Mouse (Mus musculus) gastrocnemius, adult 8-10 months (tissue): ENCODE data around the gene Myo5c. TPM values are rescaled to one million over a fixed set of nuclear protein-coding genes. Genes with fewer than 3 reads are reported as not detected.

ENCODE experiments used
- DNase-seq, 2 experiments: peaks; one replicate each; pipeline ENCODE4 v3.0.0; 2022; ENCODE audit warnings: low spot score in 2 of 2
- total RNA-seq, 4 experiments: library from RNA; stranded (reverse); gene quantifications; 2 replicates each; pipeline ENCODE4 v1.2.4; 2022

Myo5c gene
- total RNA-seq, 4 experiments from 2014 or later = 7.2 to 12.8 (median 8.8) TPM

DNA sequence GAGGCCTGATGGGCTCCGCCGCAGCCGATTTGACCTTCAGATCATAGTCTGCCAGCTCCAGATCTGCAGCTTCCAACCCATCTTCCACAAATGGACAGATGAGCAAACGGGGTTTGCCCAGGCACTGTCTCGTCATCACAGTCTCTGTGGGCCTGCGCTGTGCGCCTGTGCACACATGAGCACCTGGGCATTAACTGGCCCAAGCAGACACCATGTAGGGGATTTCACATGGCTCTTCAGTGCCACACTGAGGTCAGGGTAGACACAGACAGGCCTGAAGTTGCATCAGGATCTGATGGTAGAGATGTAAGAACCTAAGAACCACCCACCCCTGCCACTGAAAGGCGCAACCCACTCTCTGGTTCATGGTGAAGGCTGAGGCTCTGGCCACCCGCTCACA is 43.2 kb downstream of the Myo5c start:
- DNase-seq = no peak

DNA sequence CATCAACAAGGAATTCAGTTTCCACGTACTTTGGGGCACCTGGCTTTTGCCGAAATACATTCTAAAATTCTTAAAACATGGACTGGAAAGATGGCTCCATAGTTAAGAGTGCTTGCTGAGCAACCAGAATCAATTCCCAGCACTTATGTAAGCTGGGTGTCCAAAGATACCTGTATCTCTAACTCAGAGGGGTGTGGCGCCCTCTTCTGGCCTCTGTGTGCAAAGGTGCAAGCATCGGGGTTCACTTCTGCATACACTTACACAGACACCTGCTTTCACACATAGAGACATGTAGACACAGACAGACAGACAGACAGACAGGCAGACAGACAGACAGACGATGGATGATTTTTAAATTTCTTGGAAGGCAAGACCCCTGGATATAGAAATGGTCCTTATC is 49.0 kb downstream of the Myo5c start:
- DNase-seq = peak; percentile 34 to 64

DNA sequence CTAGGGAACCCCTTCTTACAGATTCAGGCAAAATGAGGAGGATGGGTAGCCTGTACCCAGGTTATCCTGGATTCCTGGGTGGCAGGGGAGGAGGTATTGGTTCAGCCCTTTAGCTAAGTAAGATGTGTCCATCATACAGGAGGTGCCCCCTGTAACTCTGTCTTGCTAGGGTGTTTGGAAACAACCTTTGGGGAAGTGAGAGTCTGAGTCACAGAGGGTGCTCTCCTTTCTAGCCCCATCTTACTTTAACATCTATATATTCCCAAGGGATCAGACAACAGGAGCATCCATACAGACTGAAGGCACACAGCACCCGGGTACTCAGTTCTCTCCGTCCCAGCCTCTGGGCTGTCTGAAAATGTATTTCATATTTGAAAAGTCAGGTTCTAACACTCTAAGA is 50.4 kb downstream of the Myo5c start:
- no peak for DNase-seq

DNA sequence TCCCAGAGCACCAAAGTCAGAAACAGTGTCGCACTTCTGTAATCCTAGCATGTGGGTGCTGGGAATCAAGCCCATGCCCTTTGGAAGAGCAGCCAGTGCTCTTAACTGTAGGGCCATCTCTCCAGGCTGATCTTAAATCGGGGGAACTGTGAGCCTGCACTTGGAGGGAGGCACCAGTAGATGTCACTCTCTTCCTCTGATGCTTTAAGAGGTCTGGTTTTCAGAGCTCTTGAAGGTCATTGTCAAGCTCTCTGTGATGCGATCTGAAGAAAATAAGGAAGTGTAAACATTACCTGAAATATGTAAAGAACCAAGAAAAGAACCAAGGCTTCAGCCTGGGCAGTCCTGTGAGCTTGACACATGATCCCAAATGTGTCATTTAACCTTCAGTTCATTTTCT is 51.0 kb downstream of the Myo5c start:
- DNase-seq = no peak

DNA sequence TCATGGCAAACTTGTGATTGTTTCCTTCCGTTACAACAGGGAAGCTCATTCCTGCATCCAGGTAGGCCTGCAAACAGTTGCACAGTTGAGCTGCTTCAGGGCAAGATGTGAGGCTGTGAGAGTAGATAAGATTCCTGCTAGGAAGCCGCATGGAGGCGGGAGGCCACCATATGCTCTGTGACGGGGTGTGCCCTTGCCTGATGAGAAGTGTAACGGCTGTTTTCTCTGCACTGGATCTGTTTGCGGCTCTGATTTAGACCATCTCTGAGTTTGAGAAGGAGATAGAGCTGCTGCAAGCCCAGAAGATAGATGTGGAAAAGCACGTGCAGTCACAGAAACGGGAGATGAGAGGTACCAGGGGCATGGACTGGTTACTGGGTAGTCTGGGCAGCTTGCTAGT is 51.8 kb downstream of the Myo5c start:
- DNase-seq = no peak

DNA sequence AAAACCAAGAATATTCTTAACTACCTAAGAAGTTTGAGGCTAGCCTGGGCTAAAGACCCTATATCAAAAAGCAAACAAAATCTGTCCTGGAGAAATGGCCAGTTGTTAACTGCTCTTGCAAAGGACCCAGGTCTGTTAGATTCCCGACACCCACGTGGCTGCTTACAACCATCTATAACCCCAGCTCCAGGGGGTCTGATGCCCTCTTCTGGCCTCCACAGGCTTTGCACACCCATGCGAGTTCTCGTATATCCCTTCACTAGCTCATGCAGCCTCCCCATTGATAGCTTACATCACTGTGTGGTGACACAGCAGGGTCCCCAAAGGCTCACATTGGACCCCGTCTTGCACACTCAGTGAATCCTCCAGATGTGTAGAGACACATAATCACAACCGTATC is 53.5 kb downstream of the Myo5c start:
- no peak for DNase-seq

DNA sequence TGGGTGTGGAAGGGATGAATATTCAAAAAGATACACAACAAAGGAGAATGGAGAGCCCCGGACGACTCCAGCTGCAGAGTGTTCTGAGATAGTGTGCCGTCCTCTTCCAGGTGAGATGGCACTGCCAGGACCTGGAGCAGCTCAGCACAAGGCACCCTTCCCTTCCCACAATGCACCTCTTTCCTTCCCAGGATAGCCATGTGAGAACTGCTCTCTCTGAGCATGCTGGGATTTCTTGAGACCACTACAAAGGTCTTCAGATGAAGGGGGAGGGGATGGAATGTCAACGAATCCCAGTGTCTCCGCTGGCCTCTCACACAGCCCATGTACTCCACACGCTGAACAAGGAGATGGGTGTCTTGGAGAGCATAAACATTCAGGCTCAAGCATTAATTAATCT is 55.8 kb downstream of the Myo5c start:
- DNase-seq = no peak

DNA sequence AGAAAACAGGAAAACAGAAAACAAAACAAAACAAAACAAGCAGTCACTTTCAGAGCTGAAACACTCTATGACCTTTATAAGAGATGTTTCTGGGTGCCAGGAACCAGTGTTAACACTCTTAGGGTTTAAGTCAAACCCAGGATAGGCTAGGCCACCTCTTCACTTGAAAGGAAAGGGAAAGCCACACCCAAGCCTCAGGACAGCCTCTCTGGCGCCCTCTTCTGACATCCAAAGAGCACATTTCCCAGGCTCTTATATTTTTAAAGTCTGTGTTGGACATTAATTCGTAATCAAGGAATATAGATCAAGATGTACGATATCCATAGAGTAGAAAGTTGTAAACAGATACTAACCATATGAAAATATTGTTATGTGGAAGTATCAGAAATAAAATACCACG is 57.7 kb downstream of the Myo5c start:
- DNase-seq = no peak

DNA sequence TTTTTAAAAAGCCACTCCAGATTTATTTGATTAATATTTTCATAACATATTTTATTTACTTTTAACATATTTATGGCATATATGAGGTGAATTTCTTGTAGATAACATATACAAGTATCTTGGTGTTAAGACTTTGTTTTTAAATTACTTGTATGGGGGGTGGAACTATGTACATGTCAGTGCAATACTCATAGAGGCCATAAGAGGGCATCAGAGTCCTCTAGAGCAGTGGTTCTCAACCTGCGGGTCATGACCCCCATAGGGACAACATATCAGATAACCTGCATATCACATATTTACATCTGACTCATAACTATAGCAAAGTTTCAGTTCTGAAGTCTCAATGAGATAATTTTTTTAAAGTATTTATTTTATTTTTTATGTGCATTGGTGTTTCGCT is 67.5 kb downstream of the Myo5c start:
- no peak for DNase-seq

DNA sequence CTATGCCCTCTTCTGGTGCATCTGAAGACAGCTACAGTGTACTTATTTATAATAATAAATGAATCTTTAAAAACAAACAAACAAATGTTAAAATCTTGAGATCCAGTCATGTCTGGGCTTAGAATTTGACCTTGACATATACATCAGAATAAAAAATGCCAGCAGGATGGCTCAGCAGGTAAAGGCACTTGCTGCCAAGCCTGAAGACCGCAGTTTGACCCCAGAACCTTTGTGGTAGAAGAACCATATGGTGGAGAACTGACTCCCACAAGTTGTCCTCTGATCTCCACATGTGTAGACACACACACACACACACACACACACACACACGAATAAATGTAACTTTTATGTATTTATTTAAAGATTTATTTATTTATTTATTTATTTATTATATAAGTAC is 71.2 kb downstream of the Myo5c start:
- no peak for DNase-seq

DNA sequence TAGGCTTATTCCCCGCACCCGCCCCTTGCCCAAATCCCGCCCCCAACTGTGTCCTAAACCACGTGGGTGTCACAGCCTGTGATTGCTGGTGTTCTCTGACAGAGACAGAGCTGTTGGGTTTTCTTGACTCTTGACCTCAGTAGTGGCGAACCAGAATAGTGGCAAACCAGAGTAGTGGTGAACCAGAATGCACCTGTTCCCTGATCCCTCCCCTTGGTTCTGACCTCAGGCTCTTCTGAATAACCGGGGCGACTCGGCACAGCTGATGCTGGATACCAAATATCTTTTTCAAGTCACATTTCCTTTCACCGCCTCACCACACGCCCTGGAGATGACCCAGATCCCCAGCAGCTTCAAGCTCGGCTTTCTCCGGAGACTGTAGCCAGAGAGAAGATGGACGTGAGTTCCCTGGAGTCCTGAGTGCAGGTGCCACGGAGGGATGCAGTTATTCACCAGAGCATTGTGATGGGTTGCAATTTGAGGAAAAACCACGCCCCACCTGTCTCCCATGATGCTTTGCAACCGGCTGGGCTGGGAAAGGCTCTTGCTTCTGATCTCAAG is 72.0 kb downstream of the Myo5c start:
- no peak for DNase-seq

DNA sequence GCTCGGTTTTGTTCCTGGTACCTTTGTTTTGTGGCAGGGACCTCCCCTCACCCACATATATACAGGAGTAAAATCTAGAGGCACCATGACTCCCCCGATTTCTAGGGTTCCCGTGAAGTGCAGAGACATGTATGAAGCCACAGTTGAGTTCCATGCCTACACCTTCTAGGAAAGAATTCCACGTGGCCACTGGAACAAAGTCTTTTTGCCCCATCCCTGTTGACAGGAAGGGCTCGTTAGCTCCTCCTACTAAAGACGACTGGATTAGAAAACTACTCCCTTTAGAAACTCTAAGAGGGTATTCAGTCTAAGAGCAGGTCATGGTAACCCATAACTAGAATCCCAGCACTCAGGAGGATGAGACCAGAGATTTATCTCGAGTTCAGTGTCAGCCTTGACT is 72.5 kb downstream of the Myo5c start:
- DNase-seq = no peak

DNA sequence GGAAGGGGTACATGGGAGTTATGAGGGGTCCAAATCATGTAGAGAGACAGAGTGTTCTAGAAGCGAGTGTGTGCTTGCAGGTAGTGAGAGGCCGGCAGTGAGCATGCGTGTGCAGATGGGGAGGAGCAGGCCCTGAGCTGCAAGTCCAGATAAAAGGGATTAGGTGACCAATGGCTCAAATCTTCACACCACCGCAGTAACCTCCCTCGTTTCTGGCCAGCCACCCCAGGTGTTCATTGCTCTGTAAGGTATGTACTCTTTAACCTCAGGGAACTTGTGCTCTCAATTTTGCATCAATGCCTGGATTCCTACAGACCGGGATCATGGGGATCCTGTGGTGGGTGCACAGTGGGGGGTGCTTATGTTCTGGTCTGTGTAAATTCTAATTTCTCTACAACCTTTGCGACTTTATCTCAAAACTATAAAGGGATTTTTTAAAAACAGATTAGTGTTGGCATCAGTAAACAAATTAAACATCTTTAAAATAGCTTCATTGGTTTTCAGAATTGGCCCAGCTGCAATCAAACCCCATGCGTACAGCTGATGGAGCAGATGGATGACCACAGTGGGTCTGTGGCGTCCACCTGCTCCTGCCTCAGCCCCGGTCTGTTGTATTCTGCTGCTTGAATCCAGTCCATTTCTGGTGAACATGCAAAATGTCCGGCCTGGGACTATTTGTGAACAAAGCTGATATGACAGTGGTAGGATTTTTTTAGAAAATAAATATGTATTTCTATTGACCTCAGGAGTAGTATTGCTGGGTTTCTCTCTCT is 74.5 kb downstream of the Myo5c start, which contains the start of gene Gnb5:
Gnb5 (plus strand) TSS at position 163 of the 773 bp plus-strand sequence.
- no peak for DNase-seq

DNA sequence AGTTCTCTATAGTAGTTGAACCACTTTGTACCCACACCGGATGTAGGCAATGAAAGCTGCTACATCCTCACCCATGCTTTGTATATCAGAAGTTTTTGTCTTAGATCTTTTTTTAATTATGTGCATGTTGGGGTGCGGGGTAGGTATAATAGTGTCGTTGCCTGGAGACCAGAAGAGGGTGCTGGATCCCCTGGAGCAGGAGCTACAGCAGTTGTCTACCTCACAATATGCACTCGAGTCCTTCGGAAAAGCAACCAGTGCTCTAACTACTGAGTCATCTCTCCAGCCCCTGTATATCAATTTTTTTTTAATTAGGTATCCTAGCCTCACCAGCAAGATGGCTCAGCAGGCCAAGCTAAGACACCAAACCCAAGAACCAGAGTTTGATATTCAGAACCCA is 75.2 kb downstream of the Myo5c start:
- no peak for DNase-seq

DNA sequence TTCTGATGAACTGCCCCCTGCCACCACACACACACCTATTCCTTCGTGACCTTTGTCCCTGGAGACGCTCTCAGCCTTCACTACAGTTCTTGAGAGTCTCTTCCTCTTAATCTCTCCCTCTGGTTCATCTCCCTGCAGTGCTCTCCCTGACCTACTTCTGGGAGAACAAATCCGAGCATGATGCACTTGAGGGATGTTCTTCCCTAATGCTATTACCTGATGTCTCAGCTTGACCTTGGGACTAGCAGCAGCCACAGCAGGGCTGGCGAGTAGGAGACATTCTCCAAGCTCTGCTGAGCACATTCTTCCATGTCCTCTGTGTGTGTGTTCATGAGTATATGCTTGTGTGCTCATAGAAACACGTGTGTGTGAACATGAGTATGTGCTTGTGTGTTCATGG is 76.8 kb downstream of the Myo5c start:
- DNase-seq = no peak

DNA sequence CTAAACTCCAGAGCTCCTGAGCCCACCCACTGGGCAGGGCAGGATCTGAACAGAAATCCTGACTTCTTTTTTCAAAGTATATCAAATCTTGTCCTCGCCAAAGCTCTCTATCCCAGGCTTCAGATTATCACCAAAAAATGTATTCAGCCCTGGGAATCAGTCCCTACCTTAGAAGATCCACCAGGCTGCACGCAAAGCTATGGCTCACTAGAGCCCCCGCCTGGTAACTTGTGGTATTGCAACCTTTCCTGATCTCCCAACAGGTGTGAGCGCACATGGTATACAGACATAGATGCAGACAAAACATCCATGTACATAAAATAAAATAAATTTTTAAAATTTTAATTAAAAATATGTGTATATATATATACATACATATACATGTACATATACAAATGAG is 80.2 kb downstream of the Myo5c start:
- peak; percentile 53 to 57 for DNase-seq

DNA sequence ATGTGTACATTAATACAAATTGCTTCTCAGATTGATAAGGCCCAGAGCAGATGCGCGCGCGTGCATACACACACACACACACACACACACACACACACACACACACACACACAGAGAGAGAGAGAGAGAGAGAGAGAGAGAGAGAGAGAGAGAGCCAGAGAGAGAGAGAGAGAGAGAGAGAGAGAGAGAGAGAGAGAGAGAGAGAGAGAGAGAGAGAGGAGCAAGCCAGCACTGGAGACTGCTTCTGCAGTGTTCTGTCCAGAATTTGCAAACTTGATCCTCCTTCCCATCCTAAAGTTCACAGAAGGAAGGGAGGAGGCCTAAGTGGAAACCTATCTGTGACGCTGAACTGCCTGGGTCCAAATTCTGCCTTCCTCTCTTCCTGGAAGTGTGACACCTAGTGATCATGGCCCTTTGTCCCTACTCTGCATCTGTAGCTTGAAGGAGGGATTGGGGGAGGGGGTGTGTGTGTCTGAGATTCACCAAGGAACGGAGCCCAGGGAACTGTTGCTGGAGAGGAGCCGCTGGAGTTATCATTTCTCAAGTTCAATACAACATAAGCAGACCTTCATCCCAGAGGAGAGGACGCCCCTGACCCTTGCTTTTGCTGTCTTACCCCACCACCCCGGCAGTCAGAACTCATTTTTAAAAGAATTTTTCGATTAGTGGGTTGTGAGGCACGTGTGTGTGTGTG is 81.5 kb downstream of the Myo5c start:
- DNase-seq = no peak

DNA sequence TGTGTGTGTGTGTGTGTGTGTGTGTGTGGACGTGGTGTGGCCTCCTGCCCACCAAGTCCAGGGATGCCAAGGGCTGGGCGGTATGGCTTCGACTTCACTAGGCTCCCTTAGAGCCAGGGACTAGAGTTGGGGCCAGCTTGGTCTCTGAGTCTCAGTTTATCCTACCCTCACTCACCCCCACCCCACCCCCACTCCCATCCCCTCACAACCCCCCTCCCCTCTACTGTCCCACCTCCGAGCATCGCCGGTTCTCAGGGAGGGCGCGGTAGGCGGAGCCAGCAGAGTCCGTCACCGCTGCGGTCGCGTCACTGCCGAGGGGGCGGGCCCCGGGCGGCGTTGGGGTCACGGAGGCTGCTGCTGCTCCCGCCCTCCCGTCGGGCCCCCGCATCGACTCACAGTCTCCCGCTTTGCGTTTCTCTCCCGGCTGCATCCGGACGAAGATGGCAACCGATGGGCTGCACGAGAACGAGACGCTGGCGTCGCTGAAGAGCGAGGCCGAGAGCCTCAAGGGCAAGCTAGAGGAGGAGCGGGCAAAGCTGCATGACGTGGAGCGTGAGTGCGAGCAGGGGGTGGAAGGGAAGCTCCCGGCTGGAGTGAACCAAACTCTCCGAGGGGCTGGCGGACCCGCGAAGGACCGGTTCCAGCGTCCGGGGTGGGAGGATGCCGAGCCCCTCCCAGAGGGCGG is 82.2 kb downstream of the Myo5c start:
- DNase-seq = peak; percentile 53 to 56

DNA sequence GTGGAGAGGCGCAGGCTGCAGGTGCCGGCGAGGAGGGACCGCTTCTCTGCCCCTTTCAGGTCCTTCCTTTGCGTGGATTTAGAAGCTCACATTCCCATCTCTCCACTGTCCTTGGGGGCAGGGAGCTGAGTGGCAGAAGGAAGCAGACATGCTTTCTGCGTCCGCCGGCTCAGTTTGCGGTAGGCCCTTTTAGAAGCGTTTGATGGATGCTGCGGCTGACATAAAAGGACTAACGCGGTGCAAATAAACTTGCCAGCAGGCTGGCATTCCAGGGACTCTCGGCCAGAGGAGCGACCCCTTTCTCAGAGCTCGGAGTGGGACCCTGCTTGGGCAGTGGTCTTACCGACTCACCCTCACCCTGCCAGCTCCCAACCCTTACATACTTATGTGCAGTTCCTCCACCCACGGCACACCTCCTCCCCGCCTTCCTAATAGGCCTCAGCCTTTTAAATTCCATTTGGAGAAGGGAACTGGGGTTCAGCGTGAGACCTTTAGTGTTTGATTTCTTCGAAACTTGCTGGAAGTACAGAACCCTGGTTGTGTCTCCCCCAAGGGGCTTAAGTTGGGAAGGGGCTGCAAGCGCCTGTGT is 82.8 kb downstream of the Myo5c start:
- no peak for DNase-seq

DNA sequence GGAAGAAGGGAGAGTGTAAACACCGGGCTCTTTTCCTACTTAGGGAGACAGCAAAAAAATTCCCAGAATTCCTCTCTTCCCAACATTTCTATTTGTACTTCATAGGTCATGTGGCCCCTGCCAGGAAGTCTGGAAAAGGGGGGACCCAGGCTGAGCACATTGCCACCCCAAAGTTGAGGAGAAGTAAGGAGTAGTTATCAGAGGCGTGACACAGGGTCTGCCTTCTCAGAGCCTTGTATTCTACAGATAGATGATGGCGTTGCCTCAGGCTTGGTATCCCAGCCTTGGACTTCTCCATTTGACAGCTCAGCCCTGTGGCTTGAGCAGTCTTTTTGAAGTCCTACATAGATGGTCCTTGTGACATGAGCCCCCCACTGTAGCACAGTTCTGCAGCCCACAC is 83.4 kb downstream of the Myo5c start:
- no peak for DNase-seq

DNA sequence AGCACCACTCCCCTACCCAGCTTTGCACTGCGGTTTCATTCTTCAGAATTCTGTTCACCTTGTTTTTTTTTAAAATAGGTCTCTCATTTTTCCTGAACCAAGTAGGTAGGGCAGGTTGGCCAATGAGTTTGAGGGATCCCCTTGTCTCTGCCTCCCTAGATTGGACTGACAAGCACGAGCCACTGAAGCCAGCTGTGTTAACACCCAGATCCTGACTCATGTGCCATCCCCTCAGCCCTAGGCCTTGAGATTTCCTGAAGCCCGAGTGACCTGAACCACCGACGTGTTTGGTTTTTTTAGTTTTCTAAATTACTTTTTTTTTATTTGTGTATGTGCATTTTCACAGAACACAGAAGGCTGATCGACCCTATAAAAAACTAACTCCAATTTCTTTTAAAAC is 85.0 kb downstream of the Myo5c start:
- no peak for DNase-seq

DNA sequence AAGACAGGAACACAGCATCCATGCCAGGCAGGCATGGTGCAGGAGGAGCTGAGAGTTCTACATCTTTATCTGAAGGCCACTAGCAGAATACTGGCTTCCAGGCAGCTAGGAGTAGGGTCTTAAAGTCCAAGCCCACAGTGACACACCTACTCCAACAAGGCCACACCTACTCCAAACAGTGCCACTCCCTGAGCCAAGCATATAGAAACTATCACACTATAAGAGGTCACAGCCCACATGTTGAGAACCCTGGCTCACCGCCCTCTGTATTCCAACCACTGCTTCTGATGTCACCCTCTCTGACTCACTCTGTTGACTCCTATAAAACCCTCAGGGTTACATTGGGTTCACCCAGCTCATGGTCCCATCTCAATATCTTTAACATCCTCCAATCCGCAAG is 86.4 kb downstream of the Myo5c start:
- no peak for DNase-seq
